Mouse (Mus musculus) skeletal muscle tissue, adult 2 months (tissue): ENCODE data around the gene Il17rb.

Source experiments
- DNase-seq: peaks from one replicate; pipeline ENCODE4 v3.0.0-alpha.2; 2012; ENCODE audit warnings: low read depth, low spot score

Gene Il17rb

GRCm38 (mm10) chr14:30008733-30009575 lies at the start of gene Il17rb, which contains the start of gene Chdh:
TSS of gene Il17rb (minus strand) at chr14:30008896.
TSS of gene Chdh (plus strand) at chr14:30009023.
- DNase-seq, result no peak

GRCm38 (mm10) chr14:30056031-30056766 lies 47.5 kb upstream of the Il17rb start:
- DNase-seq, result no peak

GRCm38 (mm10) chr14:30054922-30055321 lies 46.2 kb upstream of the Il17rb start:
- DNase-seq, result no peak

GRCm38 (mm10) chr14:30050280-30050679 lies 41.6 kb upstream of the Il17rb start:
- no peak for DNase-seq

GRCm38 (mm10) chr14:30048049-30048448 lies 39.4 kb upstream of the Il17rb start:
- no peak for DNase-seq

GRCm38 (mm10) chr14:30046976-30047375 lies 38.3 kb upstream of the Il17rb start:
- DNase-seq, result no peak

- DNase-seq, result no peak
These were observed 37.1 kb upstream of the Il17rb start for GRCm38 (mm10) chr14:30045704-30046220.

- peak; percentile 21 for DNase-seq
These were observed 36.5 kb upstream of the Il17rb start for GRCm38 (mm10) chr14:30045239-30045638.

GRCm38 (mm10) chr14:30043356-30043940 lies 34.8 kb upstream of the Il17rb start:
- no peak for DNase-seq

GRCm38 (mm10) chr14:30041836-30042235 lies 33.1 kb upstream of the Il17rb start:
- no peak for DNase-seq

- no peak for DNase-seq
These were observed 30.7 kb upstream of the Il17rb start for GRCm38 (mm10) chr14:30039413-30039812.

- no peak for DNase-seq
These were observed 29.7 kb upstream of the Il17rb start for GRCm38 (mm10) chr14:30038431-30038830.

- no peak for DNase-seq
These were observed 24.7 kb upstream of the Il17rb start for GRCm38 (mm10) chr14:30033405-30033804.

- no peak for DNase-seq
These were observed 18.7 kb upstream of the Il17rb start for GRCm38 (mm10) chr14:30027378-30027777.

GRCm38 (mm10) chr14:30024387-30024786 lies 15.7 kb upstream of the Il17rb start:
- no peak for DNase-seq

- DNase-seq, result no peak
These were observed 13.8 kb upstream of the Il17rb start for GRCm38 (mm10) chr14:30022471-30022870.

- no peak for DNase-seq
These were observed 11.3 kb upstream of the Il17rb start for GRCm38 (mm10) chr14:30019792-30020575.

- no peak for DNase-seq
These were observed 10.7 kb upstream of the Il17rb start for GRCm38 (mm10) chr14:30019375-30019774.

- DNase-seq, result no peak
These were observed 10.2 kb upstream of the Il17rb start for GRCm38 (mm10) chr14:30018846-30019245.

- DNase-seq, result no peak
These were observed 9.7 kb upstream of the Il17rb start for GRCm38 (mm10) chr14:30018463-30018801.

GRCm38 (mm10) chr14:30017794-30018462 lies 9.2 kb upstream of the Il17rb start:
- DNase-seq, result no peak
